Mouse (Mus musculus): Measurements from ENCODE around the gene Skp1a. TPM values are rescaled to one million over a fixed set of nuclear protein-coding genes. Genes with fewer than 3 reads are reported as not detected.

The Skp1a gene
- polyA plus RNA-seq, 1 experiment = 324 TPM

GRCm38 (mm10) chr11:52234509-52234908 lies 2.7 kb downstream of the Skp1a start:
- Histone ChIP-seq H3K27me3 (ENCODE audit: control insufficient read depth, insufficient read depth, low read length) (no peaks in the 10 kb centered on the region), H3K4me1 (ENCODE audit: control insufficient read depth, insufficient read depth, low read length) (no peaks in the 10 kb centered on the region), H3K4me3 (replicated peaks; ENCODE audit: insufficient read depth, low read depth, low read length) (no peak overlapping the region), H3K27ac (ENCODE audit: insufficient read depth, low read length) (no peak overlapping the region)
- TF ChIP-seq CTCF (IDR thresholded peaks at IDR 0.05; ENCODE audit: borderline replicate concordance, insufficient read depth, low read depth, low read length) (no peak), POLR2A (IDR thresholded peaks at IDR 0.05; ENCODE audit: borderline replicate concordance, insufficient read depth, low read length) (no peak)
- peak in 1 of 2 experiments; percentile 33 for DNase-seq

GRCm38 (mm10) chr11:52240898-52241542 lies 9.2 kb downstream of the Skp1a start:
- WGBS = 89% methylated on average over 4 of the region's 4 CpGs
- no peak for DNase-seq
- no peaks in the 10 kb centered on the region for H3K27me3 ChIP-seq (ENCODE audit: control insufficient read depth, insufficient read depth, low read length)
- no peak overlapping the region for H3K27ac ChIP-seq (ENCODE audit: insufficient read depth, low read length)
- TF ChIP-seq POLR2A (IDR thresholded peaks at IDR 0.05; ENCODE audit: borderline replicate concordance, insufficient read depth, low read length) = no peak
- no peak for TF ChIP-seq CTCF (IDR thresholded peaks at IDR 0.05; ENCODE audit: borderline replicate concordance, insufficient read depth, low read depth, low read length)
- no peak overlapping the region for H3K4me3 ChIP-seq (replicated peaks; ENCODE audit: insufficient read depth, low read depth, low read length)
- no peaks in the 10 kb centered on the region for H3K4me1 ChIP-seq (ENCODE audit: control insufficient read depth, insufficient read depth, low read length)

GRCm38 (mm10) chr11:52249452-52249851 lies 17.7 kb downstream of the Skp1a start:
- no peak overlapping the region for H3K27ac ChIP-seq (ENCODE audit: insufficient read depth, low read length)
- H3K27me3 ChIP-seq (ENCODE audit: control insufficient read depth, insufficient read depth, low read length) = no peaks in the 10 kb centered on the region
- H3K4me3 ChIP-seq (replicated peaks; ENCODE audit: insufficient read depth, low read depth, low read length) = no peak overlapping the region
- TF ChIP-seq CTCF (IDR thresholded peaks at IDR 0.05; ENCODE audit: borderline replicate concordance, insufficient read depth, low read depth, low read length) (no peak), POLR2A (IDR thresholded peaks at IDR 0.05; ENCODE audit: borderline replicate concordance, insufficient read depth, low read length) (no peak)
- H3K4me1 ChIP-seq (ENCODE audit: control insufficient read depth, insufficient read depth, low read length) = peaks cover 4% of the 10 kb centered on the region; the same call in 1 of the 2 replicates
- WGBS = 65% methylated on average over 2 of the region's 2 CpGs
- peak in 1 of 2 experiments; percentile 5 for DNase-seq

GRCm38 (mm10) chr11:52251770-52252169 lies 20.0 kb downstream of the Skp1a start:
- Histone ChIP-seq H3K4me1 (ENCODE audit: control insufficient read depth, insufficient read depth, low read length) (peaks cover 4% of the 10 kb centered on the region; the same call in 1 of the 2 replicates), H3K27me3 (ENCODE audit: control insufficient read depth, insufficient read depth, low read length) (no peaks in the 10 kb centered on the region), H3K4me3 (replicated peaks; ENCODE audit: insufficient read depth, low read depth, low read length) (no peak overlapping the region), H3K27ac (ENCODE audit: insufficient read depth, low read length) (no peak overlapping the region)
- WGBS = 60% methylated on average over 5 of the region's 5 CpGs
- peak in 1 of 2 experiments; percentile 2 for DNase-seq
- TF ChIP-seq POLR2A (IDR thresholded peaks at IDR 0.05; ENCODE audit: borderline replicate concordance, insufficient read depth, low read length) = no peak
- TF ChIP-seq CTCF (IDR thresholded peaks at IDR 0.05; ENCODE audit: borderline replicate concordance, insufficient read depth, low read depth, low read length) = no peak

GRCm38 (mm10) chr11:52252692-52253091 lies 20.9 kb downstream of the Skp1a start:
- WGBS = 65% methylated on average over 1 of the region's 1 CpGs
- Histone ChIP-seq H3K4me1 (ENCODE audit: control insufficient read depth, insufficient read depth, low read length) (peaks cover 4% of the 10 kb centered on the region; the same call in 1 of the 2 replicates), H3K27ac (ENCODE audit: insufficient read depth, low read length) (no peak overlapping the region), H3K27me3 (ENCODE audit: control insufficient read depth, insufficient read depth, low read length) (no peaks in the 10 kb centered on the region), H3K4me3 (replicated peaks; ENCODE audit: insufficient read depth, low read depth, low read length) (no peak overlapping the region)
- TF ChIP-seq CTCF (IDR thresholded peaks at IDR 0.05; ENCODE audit: borderline replicate concordance, insufficient read depth, low read depth, low read length) = no peak
- TF ChIP-seq POLR2A (IDR thresholded peaks at IDR 0.05; ENCODE audit: borderline replicate concordance, insufficient read depth, low read length) = no peak
- DNase-seq = peak in 1 of 2 experiments; percentile 7

- H3K27ac ChIP-seq (ENCODE audit: insufficient read depth, low read length) = no peak overlapping the region
- WGBS = 55% methylated on average over 11 of the region's 11 CpGs
- DNase-seq = peak; percentile 83 to 86
- H3K4me3 ChIP-seq (replicated peaks; ENCODE audit: insufficient read depth, low read depth, low read length) = no peak overlapping the region
- H3K4me1 ChIP-seq (ENCODE audit: control insufficient read depth, insufficient read depth, low read length) = peaks cover 4% of the 10 kb centered on the region; the same call in 1 of the 2 replicates
- no peaks in the 10 kb centered on the region for H3K27me3 ChIP-seq (ENCODE audit: control insufficient read depth, insufficient read depth, low read length)
- TF ChIP-seq POLR2A (IDR thresholded peaks at IDR 0.05; ENCODE audit: borderline replicate concordance, insufficient read depth, low read length) (no peak), CTCF (IDR thresholded peaks at IDR 0.05; ENCODE audit: borderline replicate concordance, insufficient read depth, low read depth, low read length) (peak; percentile 93)
These were observed 22.0 kb downstream of the Skp1a start for GRCm38 (mm10) chr11:52253674-52254375.

- TF ChIP-seq CTCF (IDR thresholded peaks at IDR 0.05; ENCODE audit: borderline replicate concordance, insufficient read depth, low read depth, low read length) (no peak), POLR2A (IDR thresholded peaks at IDR 0.05; ENCODE audit: borderline replicate concordance, insufficient read depth, low read length) (no peak)
- 91% methylated on average over 8 of the region's 8 CpGs for WGBS
- no peak overlapping the region for H3K4me3 ChIP-seq (replicated peaks; ENCODE audit: insufficient read depth, low read depth, low read length)
- H3K4me1 ChIP-seq (ENCODE audit: control insufficient read depth, insufficient read depth, low read length) = peaks cover 4% of the 10 kb centered on the region; the same call in 1 of the 2 replicates
- no peaks in the 10 kb centered on the region for H3K27me3 ChIP-seq (ENCODE audit: control insufficient read depth, insufficient read depth, low read length)
- DNase-seq = peak in 1 of 2 experiments; percentile 7
- H3K27ac ChIP-seq (ENCODE audit: insufficient read depth, low read length) = no peak overlapping the region
These were observed 23.3 kb downstream of the Skp1a start for GRCm38 (mm10) chr11:52255077-52255476.

All from cerebellum, adult 2 months (tissue).